Mouse (Mus musculus): Measurements from ENCODE around the gene Myl12a. TPM values are rescaled to one million over a fixed set of nuclear protein-coding genes. Genes with fewer than 3 reads are reported as not detected.

Gene Myl12a
- total RNA-seq, 2 experiments from 2014 or later = 47.2 to 48.0 TPM

DNA sequence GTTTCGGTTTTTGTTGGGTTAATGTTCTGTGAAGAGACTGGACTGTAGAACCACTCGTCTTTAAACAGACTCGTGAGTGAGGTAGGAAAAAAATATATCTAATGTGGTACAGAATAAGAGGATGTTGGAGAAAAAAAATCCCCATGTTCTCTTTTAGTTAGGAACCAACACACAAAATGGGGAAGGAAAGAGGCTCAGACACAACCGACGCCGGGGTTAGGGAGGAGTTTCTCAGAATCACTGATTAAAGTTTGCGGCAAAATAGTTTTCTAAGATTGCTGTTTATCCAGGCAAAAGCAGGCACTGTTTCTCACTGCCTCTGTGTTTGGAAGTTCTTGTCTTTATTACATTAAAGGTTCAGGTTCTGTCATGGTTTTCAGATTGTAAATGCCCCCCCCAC lies 36.6 kb downstream of the Myl12a start:
- DNase-seq (ENCODE audit: low spot score in 2 of 2) = no peak
- intact Hi-C loops (cut with DNase I) = loop anchor here (5.0 to 10.0 kb wide), 3 partner anchors 114 to 541 kb away; partner anchors contain the start of gene Tgif1

DNA sequence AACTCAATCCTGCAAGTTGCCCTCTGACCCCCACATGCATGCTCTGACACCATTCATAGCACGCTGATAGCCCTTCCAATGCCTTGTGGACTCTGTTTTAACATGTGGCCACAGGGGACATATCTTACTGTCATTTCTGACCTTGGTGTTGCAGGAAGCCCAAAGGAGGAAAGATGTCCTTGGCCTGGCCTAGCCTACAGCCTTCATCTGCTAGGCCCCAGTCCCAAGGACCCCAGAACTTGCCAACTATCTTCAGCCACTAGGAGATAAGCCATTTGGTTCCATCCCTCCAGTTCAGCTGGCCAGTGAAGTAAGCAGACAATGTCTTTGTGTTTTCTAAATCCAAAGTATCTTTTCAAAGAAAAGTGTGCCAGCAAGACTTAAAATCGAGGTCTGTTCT lies 37.4 kb downstream of the Myl12a start:
- no peak for DNase-seq (ENCODE audit: low spot score in 2 of 2)
- intact Hi-C loops (cut with DNase I) = loop anchor here (5.0 to 10.0 kb wide), 3 partner anchors 113 to 540 kb away; partner anchors contain the start of gene Tgif1

DNA sequence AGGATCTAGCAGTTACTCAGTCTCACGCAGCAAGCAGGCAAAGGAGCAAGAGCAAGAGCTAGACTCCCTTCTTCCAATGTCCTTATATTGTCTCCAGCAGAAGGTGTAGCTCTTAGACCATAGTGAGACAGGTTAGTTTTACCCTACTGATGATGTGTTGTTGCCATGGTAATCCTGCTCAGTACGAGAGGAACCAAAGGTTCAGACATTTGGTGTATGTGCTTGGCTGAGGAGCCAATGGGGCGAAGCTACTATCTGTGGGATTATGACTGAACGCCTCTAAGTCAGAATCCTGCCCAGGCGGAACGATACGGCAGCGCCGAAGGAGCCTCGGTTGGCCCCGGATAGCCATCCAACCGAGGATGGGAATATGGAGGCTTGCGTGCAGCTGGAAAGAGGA lies 39.1 kb downstream of the Myl12a start:
- intact Hi-C loops (cut with DNase I) = loop anchor here (10.0 kb wide), 1 partner anchor 539 kb away; no protein-coding TSS in a partner anchor
- DNase-seq (ENCODE audit: low spot score in 2 of 2) = peak; percentile 97 to 98

DNA sequence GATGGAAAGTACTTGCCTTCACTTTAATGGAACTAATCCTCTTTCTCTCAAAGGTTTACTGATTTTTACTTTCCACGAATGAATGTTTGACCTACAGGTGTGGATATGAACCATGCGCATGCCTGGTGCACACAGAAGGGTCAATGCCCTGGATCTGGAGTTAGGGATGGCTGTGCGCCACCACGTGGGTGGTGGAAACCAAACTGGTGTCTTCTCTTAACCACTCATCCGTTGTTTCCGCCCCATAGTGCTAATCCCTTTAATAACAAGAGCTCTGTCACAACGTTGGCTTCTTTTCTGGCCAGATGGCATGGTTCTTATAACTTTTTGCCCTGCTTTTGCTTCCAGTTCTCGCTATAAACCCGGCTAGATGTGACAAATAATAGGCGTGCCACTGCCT lies 51.4 kb downstream of the Myl12a start:
- intact Hi-C loops (cut with DNase I) = no loop called here
- DNase-seq (ENCODE audit: low spot score in 2 of 2) = no peak

DNA sequence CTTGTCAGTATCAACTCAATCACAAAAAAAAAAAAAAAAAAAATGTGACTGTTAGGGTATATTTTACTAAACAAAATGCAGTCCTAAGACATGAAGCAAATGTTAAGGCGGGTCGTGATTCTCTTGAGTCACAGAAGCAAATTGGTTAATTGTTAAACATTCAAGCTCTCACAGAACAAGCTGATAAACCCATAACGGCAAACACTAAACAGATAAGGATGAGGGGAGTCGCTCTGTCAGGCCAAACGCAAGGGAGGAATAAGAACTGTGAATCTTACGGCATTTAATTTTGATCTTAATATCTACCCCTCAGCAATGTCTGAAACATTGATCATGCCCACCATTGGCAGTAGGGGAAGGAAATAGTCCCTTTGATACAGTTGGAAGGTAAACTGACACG lies 53.5 kb downstream of the Myl12a start:
- no peak for DNase-seq (ENCODE audit: low spot score in 2 of 2)
- intact Hi-C loops (cut with DNase I) = no loop called here

DNA sequence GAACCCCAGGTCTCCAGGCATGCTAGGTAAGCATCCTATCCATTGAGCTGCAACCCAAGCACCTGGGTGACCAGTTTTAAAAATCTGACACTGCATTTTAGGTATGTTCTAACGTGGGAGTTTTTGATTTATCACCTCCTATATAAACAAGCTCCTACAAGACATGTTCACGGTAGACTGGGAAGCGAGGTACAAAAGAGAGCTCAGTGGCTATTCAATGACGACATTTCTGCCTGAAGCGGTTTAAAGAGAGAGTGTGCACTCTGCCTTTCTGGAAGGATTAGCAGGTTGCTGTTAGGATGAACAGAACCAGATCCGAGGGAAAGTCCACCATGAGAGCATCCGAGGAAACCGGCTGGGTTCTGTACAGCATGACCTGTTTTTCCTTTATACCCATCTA lies 54.0 kb downstream of the Myl12a start:
- no peak for DNase-seq (ENCODE audit: low spot score in 2 of 2)
- intact Hi-C loops (cut with DNase I) = no loop called here

DNA sequence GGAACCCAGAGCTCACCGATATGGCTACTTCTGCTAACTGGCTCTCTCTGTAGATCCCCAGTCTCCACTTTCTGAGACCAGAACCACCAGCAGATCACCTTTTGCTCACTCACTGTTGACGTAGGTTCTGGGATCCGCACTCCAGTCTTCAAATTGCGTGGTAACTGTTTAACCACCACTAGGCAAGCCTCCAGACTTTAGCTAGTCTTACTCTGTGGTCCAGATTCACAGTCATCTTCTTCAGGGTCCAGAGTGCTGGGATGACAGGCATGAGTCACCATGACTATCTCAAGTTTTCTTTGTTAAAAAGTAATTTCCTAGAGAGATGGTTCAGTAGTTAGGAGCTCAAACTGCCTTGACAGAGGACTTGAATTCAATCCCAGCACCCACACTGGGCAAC lies 58.9 kb downstream of the Myl12a start:
- DNase-seq (ENCODE audit: low spot score in 2 of 2) = no peak
- intact Hi-C loops (cut with DNase I) = no loop called here

Other genes starting within 250 kb of the Myl12a start
- 1 to 10 TPM; 2.1 to 3.4 TPM for gene Tgif1, start 149.3 kb downstream of the Myl12a start, total RNA-seq (2021)
- 1 to 10 TPM; 4.6 to 5.5 TPM for gene Myom1, start 245 bp downstream of the Myl12a start, total RNA-seq (2021)
- gene Lpin2, start 179.7 kb upstream of the Myl12a start, total RNA-seq (2021) = 10 to 100 TPM; 79.9 to 84.3 TPM

All from left cerebral cortex, postnatal 14 days (tissue).